Mouse (Mus musculus) layer of hippocampus, postnatal 36 days (tissue): ENCODE data around the gene Fbxo40. TPM values are rescaled to one million over a fixed set of nuclear protein-coding genes. Genes with fewer than 3 reads are reported as not detected.

Experiments
- DNase-seq, 2 experiments: peaks; one replicate each; pipeline ENCODE4 v3.0.0; 2022
- total RNA-seq, 2 experiments: library from RNA; stranded (reverse); gene quantifications; 2 replicates each; pipeline ENCODE4 v1.2.3; 2021

Fbxo40 gene
- total RNA-seq, 2 experiments from 2014 or later: 0.07 TPM; not detected in 1

DNA sequence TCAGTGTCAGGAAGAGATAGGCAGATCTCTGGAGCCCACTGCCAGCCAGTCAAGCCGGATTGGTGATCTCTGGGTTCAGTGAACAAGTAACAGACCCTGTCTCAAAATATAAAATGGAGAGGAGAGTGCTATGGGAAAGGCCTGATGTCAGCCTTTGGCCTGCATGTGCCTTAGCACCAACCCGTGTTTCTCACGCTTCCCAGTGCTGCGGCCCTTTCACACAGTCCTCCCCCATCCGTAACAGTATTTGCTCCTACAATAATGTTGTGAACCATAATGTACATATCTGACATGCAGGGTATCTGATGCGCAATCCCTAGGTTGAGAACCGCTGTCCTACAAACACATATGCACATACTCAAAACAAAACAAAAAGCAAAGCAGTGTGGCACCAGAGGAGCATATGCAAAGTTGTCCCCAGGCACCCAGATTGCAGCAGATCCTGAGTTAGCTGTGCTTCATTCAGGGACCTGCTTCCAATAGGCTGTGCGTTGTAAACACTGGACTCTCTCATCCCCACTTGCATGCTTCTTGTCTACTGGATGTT lies 69.1 kb downstream of the Fbxo40 start:
- no peak for DNase-seq

DNA sequence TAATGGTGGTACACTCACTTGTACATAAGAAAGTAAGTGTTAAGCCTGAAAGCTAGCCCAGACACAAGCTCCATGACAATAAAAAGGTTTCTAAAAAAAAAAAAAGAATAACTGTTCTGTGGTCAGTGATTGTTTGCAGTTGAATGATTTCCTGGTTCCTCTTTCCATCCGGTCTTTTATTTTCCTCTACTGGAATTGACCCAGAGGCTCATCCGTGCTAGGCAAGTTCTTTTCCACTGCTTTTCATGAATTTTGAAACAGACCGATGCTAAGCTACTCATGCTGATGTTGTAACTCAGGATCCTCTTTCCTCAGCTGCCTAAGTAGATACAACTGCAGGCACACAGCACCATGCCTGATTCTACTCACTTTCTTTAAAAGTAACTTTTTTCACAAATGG lies 69.9 kb downstream of the Fbxo40 start:
- DNase-seq: no peak

DNA sequence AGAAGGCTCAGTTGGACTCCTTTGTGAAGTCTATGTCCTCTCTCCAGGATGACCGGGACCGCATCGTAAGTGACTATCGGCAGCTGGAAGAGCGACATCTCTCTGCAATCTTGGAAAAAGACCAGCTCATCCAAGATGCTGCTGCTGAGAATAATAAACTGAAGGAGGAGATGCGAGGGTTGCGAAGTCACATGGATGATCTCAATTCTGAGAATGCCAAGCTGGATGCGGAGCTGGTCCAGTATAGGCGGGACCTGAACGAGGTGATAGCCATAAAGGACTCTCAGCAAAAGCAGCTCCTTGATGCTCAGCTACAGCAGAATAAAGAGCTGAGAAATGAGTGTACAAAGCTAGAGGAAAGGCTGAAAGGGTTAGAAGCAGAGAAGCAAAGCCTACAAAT lies 71.8 kb downstream of the Fbxo40 start:
- no peak for DNase-seq

DNA sequence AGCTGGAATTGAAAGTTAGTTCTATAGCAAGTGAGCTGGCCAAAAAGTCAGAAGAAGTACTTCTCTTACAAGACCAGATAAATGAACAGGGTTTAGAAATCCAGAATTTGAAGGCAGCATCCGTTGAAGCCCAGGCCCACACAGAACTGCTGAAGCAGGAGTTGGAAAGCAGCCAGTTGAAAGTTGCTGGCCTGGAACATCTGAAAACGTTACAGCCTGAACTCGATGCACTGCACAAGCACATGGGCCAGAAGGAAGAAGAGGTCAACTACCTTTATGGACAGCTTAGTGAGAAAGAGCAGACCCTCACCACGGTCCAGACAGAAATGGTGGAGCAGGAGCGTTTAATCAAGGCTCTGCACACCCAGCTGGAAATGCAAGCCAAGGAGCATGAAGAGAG lies 76.1 kb downstream of the Fbxo40 start:
- peak in 1 of 2 experiments; percentile 14 for DNase-seq

Other genes starting within 250 kb of the Fbxo40 start
- gene Slc15a2, start 205.5 kb downstream of the Fbxo40 start, total RNA-seq: 10 to 100 TPM; 39.7 to 44.0 TPM
- 10 to 100 TPM; 38.9 to 39.1 TPM for gene Iqcb1, start 162.1 kb downstream of the Fbxo40 start, total RNA-seq
- 1 to 10 TPM; 1.1 to 1.2 TPM for gene Eaf2, start 115.5 kb downstream of the Fbxo40 start, total RNA-seq
- gene Golgb1, start 115.3 kb downstream of the Fbxo40 start, total RNA-seq: 10 to 100 TPM; 74.1 to 82.4 TPM
- gene Hcls1, start 55.5 kb downstream of the Fbxo40 start, total RNA-seq: 1 to 10 TPM; 3.2 to 4.5 TPM
- gene Polq, start 21.3 kb upstream of the Fbxo40 start, total RNA-seq: 1 to 10 TPM; 1.2 to 1.4 TPM